Mouse (Mus musculus): ENCODE data around the gene Tnrc18.

DNA sequence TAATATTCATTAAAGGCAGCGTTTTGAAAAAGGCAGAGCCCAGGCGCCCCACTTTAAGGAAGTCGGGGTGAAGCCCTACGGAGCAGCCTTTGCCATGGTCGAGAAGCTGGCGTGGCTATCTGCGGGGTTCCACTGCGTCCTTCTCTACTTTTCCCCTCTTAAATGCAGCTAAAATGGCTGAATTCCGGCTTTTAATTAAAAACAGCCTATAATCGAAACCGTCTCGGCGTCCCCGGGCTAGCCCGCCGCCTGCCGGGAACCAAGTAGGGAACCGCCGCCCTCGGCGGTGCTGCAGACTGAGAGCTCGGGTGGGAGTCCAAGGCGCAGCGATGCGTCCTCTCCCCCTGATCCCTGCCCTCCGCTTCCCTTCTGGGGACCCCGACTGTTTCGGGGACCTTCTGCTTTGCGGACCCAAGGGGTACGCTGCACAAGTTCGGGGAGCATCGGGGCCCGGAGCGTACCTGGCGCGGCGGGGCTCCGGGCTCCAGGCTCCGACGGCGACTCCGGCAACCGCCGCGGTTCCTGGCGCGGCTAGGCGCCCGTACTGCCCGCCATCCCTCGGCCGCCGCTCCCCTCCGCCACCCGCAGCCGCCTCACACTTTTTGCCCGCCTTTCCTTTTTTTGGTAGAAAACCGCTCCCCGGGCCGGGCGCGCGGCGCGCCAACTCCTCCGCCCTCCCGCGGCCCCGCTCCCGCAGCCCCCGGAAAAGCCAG is 495 bp downstream of the Tnrc18 start:
- TF ChIP-seq CTCF (IDR thresholded peaks at IDR 0.05; ENCODE audit: low read depth, low read length) (no peak), EP300 (IDR thresholded peaks at IDR 0.05; ENCODE audit: insufficient read depth, low read depth, low read length) (no peak)
